9 mouse cellular contexts compared by ENCODE assay signal in genomic region chr3:121885265-121886178, GRCm38 (mm10).
DNase-seq lines count a peak whose midpoint lies in the region; ATAC-seq lines count a peak whose summit lies in the region.
"Had no signal": no experiment of that assay in that cellular context is flagged by ENCODE, and none has a peak within 500 bp of the region (broad histone marks: within the 10 kb centered on the region; RNA-seq: fewer than 3 reads in every experiment).

No protein-coding gene starts in this region.

- no peak overlapping the region for H3K4me3 ChIP-seq in hindbrain, embryonic 11.5 days (ENCODE audit: low read depth, low read length)
- H3K4me3 ChIP-seq in hindbrain, embryonic 10.5 days: no peak overlapping the region
- no peak overlapping the region for H3K4me3 ChIP-seq in hindbrain, embryonic 15.5 days

- DNase-seq in hindbrain, embryonic 11.5 days (ENCODE audit: low spot score): peak; percentile 23
- no peak for DNase-seq in hindbrain, embryonic 10.5 days (ENCODE audit: low spot score)
- DNase-seq in ZHBTc4 (ENCODE audit: low read depth, low spot score): peak; percentile 88
- peak; percentile 84 for DNase-seq in lung, postnatal 36 days
- no peak for DNase-seq in spleen, postnatal 10 days (ENCODE audit: low spot score in 2 of 2)
- no peak for DNase-seq in yolk sac, embryonic 10.5 days (ENCODE audit: low spot score)

- H3K27ac ChIP-seq in hindbrain, embryonic 11.5 days (ENCODE audit: low read depth, low read length): no peak overlapping the region
- H3K27ac ChIP-seq in hindbrain, embryonic 10.5 days: no peak overlapping the region
- H3K27ac ChIP-seq in hindbrain, embryonic 15.5 days (replicated peaks): no peak overlapping the region

- ATAC-seq in hindbrain, embryonic 11.5 days (ENCODE audit: low FRiP score): no peak; the same call in 1 of the 2 replicates
- no peak for ATAC-seq in hindbrain, embryonic 15.5 days (ENCODE audit: low FRiP score, low read depth)
- no peak for ATAC-seq in megakaryocyte-erythroid progenitor cell, adult 5-6 weeks (replicated peaks; ENCODE audit: low FRiP score, low TSS enrichment, poor library complexity, severe bottlenecking)
- ATAC-seq: Patski had no signal

- H3K9me3 ChIP-seq in hindbrain, embryonic 11.5 days (ENCODE audit: control insufficient read depth, low read length): no peaks in the 10 kb centered on the region
- H3K9me3 ChIP-seq in hindbrain, embryonic 10.5 days: no peaks in the 10 kb centered on the region
- no peaks in the 10 kb centered on the region for H3K9me3 ChIP-seq in hindbrain, embryonic 15.5 days

- H3K4me2 ChIP-seq in hindbrain, embryonic 11.5 days (replicated peaks; ENCODE audit: low read depth, low read length): no peak overlapping the region
- peak overlapping the region; percentile 35 for H3K4me2 ChIP-seq in hindbrain, embryonic 15.5 days

- WGBS in hindbrain, embryonic 11.5 days: 17% methylated on average over 10 of the region's 10 CpGs
- 13% methylated on average over 10 of the region's 10 CpGs for WGBS in hindbrain, embryonic 10.5 days
- 15% methylated on average over 10 of the region's 10 CpGs for WGBS in hindbrain, embryonic 15.5 days

- H3K36me3 ChIP-seq in hindbrain, embryonic 11.5 days (ENCODE audit: control insufficient read depth, insufficient read depth, low read length): no peaks in the 10 kb centered on the region
- no peaks in the 10 kb centered on the region for H3K36me3 ChIP-seq in hindbrain, embryonic 10.5 days
- no peaks in the 10 kb centered on the region for H3K36me3 ChIP-seq in hindbrain, embryonic 15.5 days

- no peaks in the 10 kb centered on the region for H3K4me1 ChIP-seq in hindbrain, embryonic 11.5 days (replicated peaks; ENCODE audit: control insufficient read depth, insufficient read depth, low read length)
- H3K4me1 ChIP-seq in hindbrain, embryonic 10.5 days (replicated peaks): peaks cover 26% of the 10 kb centered on the region
- H3K4me1 ChIP-seq in hindbrain, embryonic 15.5 days (replicated peaks): peaks cover 4% of the 10 kb centered on the region; the same call in 1 of the 2 replicates

- 0 out of 2 replicates have a peak, but pooled peaks cover 3% of the 10 kb centered on the region for H3K27me3 ChIP-seq in hindbrain, embryonic 11.5 days (ENCODE audit: control insufficient read depth, insufficient read depth, low read length)
- H3K27me3 ChIP-seq in hindbrain, embryonic 10.5 days (ENCODE audit: insufficient read depth, poor library complexity, severe bottlenecking): peaks cover 24% of the 10 kb centered on the region
- no peaks in the 10 kb centered on the region for H3K27me3 ChIP-seq in hindbrain, embryonic 15.5 days
- H3K27me3 ChIP-seq: Patski had no signal

- no peak overlapping the region for H3K9ac ChIP-seq in hindbrain, embryonic 11.5 days (ENCODE audit: low read depth, low read length)
- no peak overlapping the region for H3K9ac ChIP-seq in hindbrain, embryonic 15.5 days

Comparison
In these comparisons a context has a peak if more than half of its experiments do, and no peak if none do; other contexts are left out.
1. DNase-seq: peak in hindbrain, embryonic 11.5 days (single experiment), ZHBTc4 (single experiment) and lung, postnatal 36 days (single experiment); none in hindbrain, embryonic 10.5 days (single experiment), spleen, postnatal 10 days (0 of 2) and yolk sac, embryonic 10.5 days (single experiment).